Mouse (Mus musculus) embryonic fibroblast, embryonic 13.5 days (primary cell): ENCODE measurements around the gene Phactr2.

Experiments used
- CTCF ChIP-seq: IDR thresholded peaks from 2 replicates; pipeline ENCODE4 v1.5.1; 2011; ENCODE audit warnings: mild to moderate bottlenecking, control low read depth, low read length, moderate library complexity, borderline replicate concordance; ENCODE audit not compliant: insufficient read depth
- POLR2A ChIP-seq: IDR thresholded peaks from 2 replicates; pipeline ENCODE4 v1.6.1; 2011; ENCODE audit warnings: low read depth, mild to moderate bottlenecking, control low read depth, low read length, moderate library complexity

GRCm38 (mm10) chr10:13212829-13213228 lies 261.4 kb downstream of the Phactr2 start:
- TF ChIP-seq POLR2A (no peak), CTCF (no peak)
